Mouse (Mus musculus): Measurements from ENCODE around the gene Tbx4.

Gene Tbx4

GRCm38 (mm10) chr11:85885665-85886428 lies at the start of gene Tbx4:
Tbx4 (plus strand) TSS chr11:85886422.
- no peak for DNase-seq (ENCODE audit: low spot score)

GRCm38 (mm10) chr11:85836523-85837290 lies 49.5 kb upstream of the Tbx4 start:
- no peak for DNase-seq (ENCODE audit: low spot score)

- DNase-seq (ENCODE audit: low spot score), result no peak
These were observed 49.0 kb upstream of the Tbx4 start for GRCm38 (mm10) chr11:85837291-85837647.

GRCm38 (mm10) chr11:85837648-85838423 lies 48.4 kb upstream of the Tbx4 start:
- DNase-seq (ENCODE audit: low spot score), result no peak

- no peak for DNase-seq (ENCODE audit: low spot score)
These were observed 47.6 kb upstream of the Tbx4 start for GRCm38 (mm10) chr11:85838424-85839257.

- no peak for DNase-seq (ENCODE audit: low spot score)
These were observed 46.8 kb upstream of the Tbx4 start for GRCm38 (mm10) chr11:85839258-85840030.

GRCm38 (mm10) chr11:85840031-85840802 lies 46.0 kb upstream of the Tbx4 start:
- no peak for DNase-seq (ENCODE audit: low spot score)

GRCm38 (mm10) chr11:85840803-85841145 lies 45.4 kb upstream of the Tbx4 start:
- no peak for DNase-seq (ENCODE audit: low spot score)

- DNase-seq (ENCODE audit: low spot score), result no peak
These were observed 45.0 kb upstream of the Tbx4 start for GRCm38 (mm10) chr11:85841211-85841681.

- peak; percentile 79 for DNase-seq (ENCODE audit: low spot score)
These were observed 44.2 kb upstream of the Tbx4 start for GRCm38 (mm10) chr11:85841980-85842379.

- DNase-seq (ENCODE audit: low spot score), result no peak
These were observed 43.5 kb upstream of the Tbx4 start for GRCm38 (mm10) chr11:85842596-85843346.

- peak; percentile 78 for DNase-seq (ENCODE audit: low spot score)
These were observed 42.9 kb upstream of the Tbx4 start for GRCm38 (mm10) chr11:85843347-85843692.

- DNase-seq (ENCODE audit: low spot score), result peak; percentile 94
These were observed 41.9 kb upstream of the Tbx4 start for GRCm38 (mm10) chr11:85844144-85844965.

GRCm38 (mm10) chr11:85844971-85845370 lies 41.3 kb upstream of the Tbx4 start:
- no peak for DNase-seq (ENCODE audit: low spot score)

GRCm38 (mm10) chr11:85845921-85846320 lies 40.3 kb upstream of the Tbx4 start:
- DNase-seq (ENCODE audit: low spot score), result no peak

- no peak for DNase-seq (ENCODE audit: low spot score)
These were observed 39.7 kb upstream of the Tbx4 start for GRCm38 (mm10) chr11:85846509-85846908.

- no peak for DNase-seq (ENCODE audit: low spot score)
These were observed 37.2 kb upstream of the Tbx4 start for GRCm38 (mm10) chr11:85849037-85849436.

GRCm38 (mm10) chr11:85850233-85850632 lies 36.0 kb upstream of the Tbx4 start, which contains the start of gene Gm11444:
Gm11444 (minus strand) TSS chr11:85850333.
- DNase-seq (ENCODE audit: low spot score), result no peak
